Mouse (Mus musculus): ENCODE results near the gene Stra8. TPM values are rescaled to one million over a fixed set of nuclear protein-coding genes. Genes with fewer than 3 reads are reported as not detected.
A peak's percentile ranks its signal among the peaks of the same experiment; 100 is the strongest.

Stra8 gene
- polyA plus RNA-seq, 1 experiment = 9.4 TPM

DNA sequence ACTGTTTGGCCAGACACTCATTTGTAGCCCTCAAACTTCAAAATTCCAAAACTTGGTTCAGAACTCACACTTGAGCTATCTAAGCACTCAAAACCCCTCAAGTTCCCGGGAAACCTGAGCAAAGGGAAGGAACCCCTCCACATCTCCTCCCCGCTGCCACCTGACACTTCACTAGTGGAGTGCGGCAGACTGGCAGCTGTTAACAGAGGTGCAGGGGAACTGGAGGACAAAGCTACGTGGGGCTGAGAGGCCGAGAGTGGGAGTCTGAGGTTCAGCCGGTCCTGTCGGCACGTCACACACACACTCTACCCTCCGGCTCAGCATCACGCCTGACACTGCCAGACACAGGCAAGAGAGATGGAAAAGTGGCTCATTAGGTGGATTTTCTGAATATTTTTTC lies 16.1 kb upstream of the Stra8 start:
- Histone ChIP-seq H3K4me3 (ENCODE audit: control insufficient read depth, low read depth, low read length) (no peak overlapping the region), H3K27me3 (ENCODE audit: control insufficient read depth, insufficient read depth, low read length) (no peaks in the 10 kb centered on the region), H3K4me1 (ENCODE audit: control insufficient read depth, insufficient read depth, low read length) (no peaks in the 10 kb centered on the region), H3K36me3 (ENCODE audit: control insufficient read depth, insufficient read depth, low read length) (no peaks in the 10 kb centered on the region; the same call in 1 of the 2 replicates), H3K27ac (ENCODE audit: control insufficient read depth, insufficient read depth, low read depth, low read length) (no peak overlapping the region)
- no peak for TF ChIP-seq POLR2A (IDR thresholded peaks at IDR 0.05; ENCODE audit: control insufficient read depth, low read depth, low read length)
- no peak for TF ChIP-seq CTCF (IDR thresholded peaks at IDR 0.05; ENCODE audit: control insufficient read depth, insufficient read depth, insufficient replicate concordance, low read depth, low read length)

DNA sequence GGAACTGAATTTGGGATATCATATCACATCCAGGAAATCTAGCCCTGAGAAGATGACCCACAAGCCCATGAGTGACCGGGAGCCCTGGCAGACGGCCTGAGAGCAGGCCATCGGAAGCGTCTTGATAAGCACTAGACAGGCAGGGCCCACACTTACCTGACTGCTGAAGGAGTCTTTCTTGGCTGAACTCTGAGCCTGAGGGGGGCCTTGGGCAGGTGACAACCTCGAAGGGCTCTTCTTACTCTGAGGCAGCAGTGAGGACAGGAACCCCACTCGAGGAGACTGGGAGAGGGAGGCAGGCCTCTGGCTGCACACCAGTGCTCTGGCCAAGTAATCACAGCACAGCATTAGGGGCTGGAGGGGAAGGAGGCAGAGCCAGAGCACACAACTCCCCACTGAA lies 15.6 kb upstream of the Stra8 start:
- no peak for TF ChIP-seq POLR2A (IDR thresholded peaks at IDR 0.05; ENCODE audit: control insufficient read depth, low read depth, low read length)
- no peak for TF ChIP-seq CTCF (IDR thresholded peaks at IDR 0.05; ENCODE audit: control insufficient read depth, insufficient read depth, insufficient replicate concordance, low read depth, low read length)
- H3K36me3 ChIP-seq (ENCODE audit: control insufficient read depth, insufficient read depth, low read length) = no peaks in the 10 kb centered on the region; the same call in 1 of the 2 replicates

DNA sequence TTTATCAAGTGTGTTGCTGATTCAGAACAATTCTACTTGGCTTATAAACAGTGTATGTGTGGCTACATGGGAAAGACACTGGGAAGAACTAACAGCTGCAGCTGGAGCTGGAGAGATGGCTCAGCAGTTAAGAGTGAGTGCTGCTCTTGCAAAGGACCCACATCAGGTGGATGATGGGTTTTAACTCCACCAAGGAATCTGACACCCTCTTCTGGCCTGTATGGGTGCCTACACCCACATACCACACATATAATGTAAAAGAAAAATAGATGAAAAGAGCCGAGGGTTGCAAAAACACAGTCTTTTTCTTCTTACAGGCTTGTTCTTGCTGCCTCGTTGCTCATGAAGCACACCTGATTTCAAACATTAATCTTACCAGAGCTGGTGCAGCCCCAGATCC lies 13.8 kb upstream of the Stra8 start:
- no peak for TF ChIP-seq CTCF (IDR thresholded peaks at IDR 0.05; ENCODE audit: control insufficient read depth, insufficient read depth, insufficient replicate concordance, low read depth, low read length)
- no peak for TF ChIP-seq POLR2A (IDR thresholded peaks at IDR 0.05; ENCODE audit: control insufficient read depth, low read depth, low read length)
- H3K27me3 ChIP-seq (ENCODE audit: control insufficient read depth, insufficient read depth, low read length) = no peaks in the 10 kb centered on the region
- no peaks in the 10 kb centered on the region; the same call in 1 of the 2 replicates for H3K4me1 ChIP-seq (ENCODE audit: control insufficient read depth, insufficient read depth, low read length)
- H3K27ac ChIP-seq (ENCODE audit: control insufficient read depth, insufficient read depth, low read depth, low read length) = no peak overlapping the region
- H3K36me3 ChIP-seq (ENCODE audit: control insufficient read depth, insufficient read depth, low read length) = no peaks in the 10 kb centered on the region; the same call in 1 of the 2 replicates
- H3K4me3 ChIP-seq (ENCODE audit: control insufficient read depth, low read depth, low read length) = no peak overlapping the region

More for the DNA sequence above, 15.6 kb upstream of the Stra8 start:
- Histone ChIP-seq H3K27ac (ENCODE audit: control insufficient read depth, insufficient read depth, low read depth, low read length) (no peak overlapping the region), H3K4me3 (ENCODE audit: control insufficient read depth, low read depth, low read length) (no peak overlapping the region), H3K27me3 (ENCODE audit: control insufficient read depth, insufficient read depth, low read length) (no peaks in the 10 kb centered on the region), H3K4me1 (ENCODE audit: control insufficient read depth, insufficient read depth, low read length) (no peaks in the 10 kb centered on the region)

DNA sequence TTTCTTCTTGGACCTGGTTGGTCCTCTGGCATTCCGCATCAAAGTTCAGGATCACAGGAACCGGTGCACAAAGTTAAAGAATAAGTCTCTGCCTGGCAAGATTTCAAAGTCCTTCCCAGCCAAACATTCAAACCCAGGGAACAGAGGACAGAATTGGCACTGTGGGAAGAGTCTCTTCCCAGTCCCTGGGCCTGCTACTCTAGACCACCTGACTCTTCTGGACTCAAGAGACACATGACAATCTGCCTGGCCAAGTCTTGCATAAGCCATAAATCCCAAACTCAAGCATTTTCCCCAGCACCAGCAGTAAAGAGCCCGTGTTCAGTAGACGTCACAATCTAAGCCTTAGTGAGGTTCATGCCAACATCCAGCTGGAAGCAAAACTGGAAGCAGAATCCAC lies 13.3 kb upstream of the Stra8 start:
- Histone ChIP-seq H3K4me3 (ENCODE audit: control insufficient read depth, low read depth, low read length) (no peak overlapping the region), H3K27me3 (ENCODE audit: control insufficient read depth, insufficient read depth, low read length) (no peaks in the 10 kb centered on the region), H3K27ac (ENCODE audit: control insufficient read depth, insufficient read depth, low read depth, low read length) (no peak overlapping the region), H3K4me1 (ENCODE audit: control insufficient read depth, insufficient read depth, low read length) (no peaks in the 10 kb centered on the region; the same call in 1 of the 2 replicates), H3K36me3 (ENCODE audit: control insufficient read depth, insufficient read depth, low read length) (no peaks in the 10 kb centered on the region; the same call in 1 of the 2 replicates)
- TF ChIP-seq CTCF (IDR thresholded peaks at IDR 0.05; ENCODE audit: control insufficient read depth, insufficient read depth, insufficient replicate concordance, low read depth, low read length) = no peak

DNA sequence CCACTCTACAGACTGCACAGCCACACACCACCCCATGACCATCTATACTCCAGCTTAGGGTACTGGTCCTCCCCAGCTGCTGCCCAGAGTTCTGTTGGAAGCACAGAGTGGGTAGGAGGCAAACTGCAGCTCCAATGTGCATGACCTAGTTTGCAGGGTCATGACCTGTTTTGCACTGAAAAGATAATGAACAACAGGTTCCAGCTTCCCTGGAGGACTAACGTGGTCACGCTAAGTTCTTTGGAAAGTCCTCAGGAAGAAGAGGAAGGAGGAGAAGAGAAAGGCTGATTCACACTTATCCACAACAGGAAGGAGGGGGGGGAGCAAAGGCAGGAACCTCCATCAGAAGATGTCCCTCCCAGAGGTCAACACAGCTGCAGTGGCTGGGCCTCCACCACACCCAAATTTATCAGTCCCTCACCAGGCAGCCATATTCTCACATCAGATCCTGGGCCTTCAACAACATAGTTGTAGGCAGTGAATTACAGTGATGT lies 12.8 kb upstream of the Stra8 start:
- Histone ChIP-seq H3K4me1 (ENCODE audit: control insufficient read depth, insufficient read depth, low read length) (no peaks in the 10 kb centered on the region; the same call in 1 of the 2 replicates), H3K27me3 (ENCODE audit: control insufficient read depth, insufficient read depth, low read length) (no peaks in the 10 kb centered on the region), H3K4me3 (ENCODE audit: control insufficient read depth, low read depth, low read length) (no peak overlapping the region), H3K27ac (ENCODE audit: control insufficient read depth, insufficient read depth, low read depth, low read length) (no peak overlapping the region), H3K36me3 (ENCODE audit: control insufficient read depth, insufficient read depth, low read length) (no peaks in the 10 kb centered on the region; the same call in 1 of the 2 replicates)
- TF ChIP-seq POLR2A (IDR thresholded peaks at IDR 0.05; ENCODE audit: control insufficient read depth, low read depth, low read length) (no peak), CTCF (IDR thresholded peaks at IDR 0.05; ENCODE audit: control insufficient read depth, insufficient read depth, insufficient replicate concordance, low read depth, low read length) (no peak)

DNA sequence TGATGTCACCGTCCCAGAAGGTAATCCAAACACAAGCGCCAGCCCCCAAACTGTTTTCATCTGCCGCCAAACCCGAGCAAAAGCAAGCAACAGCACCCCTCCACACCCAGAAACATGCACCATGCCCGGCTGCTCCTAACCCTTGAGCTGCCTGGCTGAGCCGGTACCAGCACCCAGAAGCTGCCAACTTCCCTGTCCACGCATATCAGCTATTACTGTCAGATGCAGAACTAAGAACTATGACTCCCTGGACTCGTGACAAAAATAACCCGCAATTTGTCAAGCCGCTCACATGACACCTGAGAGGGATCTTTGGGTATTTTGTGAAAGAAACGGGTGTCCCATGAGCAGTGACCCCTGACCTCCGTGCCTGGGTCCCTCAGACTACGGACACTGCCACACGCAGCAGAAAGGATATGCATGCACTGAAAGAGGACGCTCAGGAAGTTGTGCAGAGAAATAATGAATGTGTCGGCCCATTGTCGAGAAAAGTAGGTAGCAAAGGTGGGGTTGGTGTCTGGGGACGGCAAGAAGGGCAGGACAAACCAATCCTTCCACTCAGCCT lies 12.2 kb upstream of the Stra8 start:
- Histone ChIP-seq H3K4me1 (ENCODE audit: control insufficient read depth, insufficient read depth, low read length) (no peaks in the 10 kb centered on the region; the same call in 1 of the 2 replicates), H3K36me3 (ENCODE audit: control insufficient read depth, insufficient read depth, low read length) (no peaks in the 10 kb centered on the region; the same call in 1 of the 2 replicates), H3K27me3 (ENCODE audit: control insufficient read depth, insufficient read depth, low read length) (no peaks in the 10 kb centered on the region), H3K4me3 (ENCODE audit: control insufficient read depth, low read depth, low read length) (no peak overlapping the region), H3K27ac (ENCODE audit: control insufficient read depth, insufficient read depth, low read depth, low read length) (no peak overlapping the region)
- no peak for TF ChIP-seq CTCF (IDR thresholded peaks at IDR 0.05; ENCODE audit: control insufficient read depth, insufficient read depth, insufficient replicate concordance, low read depth, low read length)
- no peak for TF ChIP-seq POLR2A (IDR thresholded peaks at IDR 0.05; ENCODE audit: control insufficient read depth, low read depth, low read length)

DNA sequence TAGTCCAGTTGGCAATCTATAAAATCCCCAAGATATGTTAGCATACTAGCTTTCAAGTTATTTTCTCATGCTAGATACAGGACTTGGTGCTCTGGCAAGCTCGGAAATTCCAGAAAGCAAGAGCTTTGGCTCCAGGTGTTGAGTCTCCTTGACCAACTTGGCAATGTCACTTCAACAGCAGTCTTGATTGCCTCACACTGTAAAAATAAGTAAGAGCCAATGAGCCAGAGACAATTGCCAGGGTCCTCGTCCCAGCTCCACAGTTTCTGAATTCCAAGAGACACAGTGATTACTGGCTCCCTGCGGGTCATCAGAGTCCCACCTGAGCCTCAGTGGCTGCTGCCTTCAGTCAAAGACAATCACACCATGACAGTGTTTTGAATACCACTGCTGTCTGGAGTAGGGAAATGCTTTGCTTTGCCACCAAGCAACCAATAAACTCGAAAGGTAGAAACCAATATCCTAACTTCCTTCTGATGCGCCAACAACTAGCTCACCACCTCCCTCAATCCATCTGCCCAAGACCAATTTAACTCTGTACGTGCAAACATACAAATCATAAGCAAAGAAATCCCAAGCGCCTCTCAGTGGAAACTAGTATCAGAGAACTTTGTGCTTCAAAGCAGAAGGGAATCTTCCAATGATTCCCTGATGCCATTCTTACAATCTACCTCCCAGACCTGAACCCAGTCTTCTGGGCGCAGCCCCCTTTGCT lies 10.2 kb upstream of the Stra8 start:
- no peak overlapping the region for H3K27ac ChIP-seq (ENCODE audit: control insufficient read depth, insufficient read depth, low read depth, low read length)
- no peaks in the 10 kb centered on the region for H3K27me3 ChIP-seq (ENCODE audit: control insufficient read depth, insufficient read depth, low read length)
- H3K4me3 ChIP-seq (ENCODE audit: control insufficient read depth, low read depth, low read length) = peak overlapping the region; percentile 93
- no peaks in the 10 kb centered on the region; the same call in 1 of the 2 replicates for H3K4me1 ChIP-seq (ENCODE audit: control insufficient read depth, insufficient read depth, low read length)
- H3K36me3 ChIP-seq (ENCODE audit: control insufficient read depth, insufficient read depth, low read length) = no peaks in the 10 kb centered on the region
- no peak for TF ChIP-seq POLR2A (IDR thresholded peaks at IDR 0.05; ENCODE audit: control insufficient read depth, low read depth, low read length)
- TF ChIP-seq CTCF (IDR thresholded peaks at IDR 0.05; ENCODE audit: control insufficient read depth, insufficient read depth, insufficient replicate concordance, low read depth, low read length) = no peak

All from testis, adult 2 months (tissue).